Mouse (Mus musculus) midbrain, embryonic 11.5 days (tissue): ENCODE results near the gene Arhgap45. TPM values are rescaled to one million over a fixed set of nuclear protein-coding genes. Genes with fewer than 3 reads are reported as not detected.
A peak's percentile ranks its signal among the peaks of the same experiment; 100 is the strongest.

ENCODE experiments used
- ATAC-seq: fragments of 200-750 bp; cut with Nextera tagmentation; 2 replicates; pipeline ENCODE4 v1.8.0; 2017; ENCODE audit warnings: moderate TSS enrichment, moderate library complexity; ENCODE audit not compliant: low FRiP score
- DNase-seq: peaks from one replicate; pipeline ENCODE4 v3.0.0; 2015; ENCODE audit warnings: low spot score; ENCODE audit errors: missing footprints
- H3K27ac ChIP-seq: fragments of 300-500 bp; sonication (generic); 2 replicates; pipeline ENCODE4 v1.5.1; 2014; ENCODE audit warnings: low read depth, low read length
- H3K27me3 ChIP-seq: fragments of 300-500 bp; sonication (generic); 2 replicates; pipeline ENCODE4 v1.6.1; 2014; ENCODE audit warnings: mild to moderate bottlenecking, low read length, moderate library complexity, mixed read lengths; ENCODE audit not compliant: control insufficient read depth, insufficient read depth
- H3K36me3 ChIP-seq: fragments of 300-500 bp; sonication (generic); 2 replicates; pipeline ENCODE4 v1.6.1; 2014; ENCODE audit warnings: mild to moderate bottlenecking, low read length, moderate library complexity, mixed read lengths; ENCODE audit not compliant: control insufficient read depth, insufficient read depth
- H3K4me1 ChIP-seq: fragments of 300-500 bp; sonication (generic); 2 replicates; pipeline ENCODE4 v1.6.1; 2014; ENCODE audit warnings: low read length; ENCODE audit not compliant: control insufficient read depth, insufficient read depth
- H3K4me2 ChIP-seq: fragments of 300-500 bp; sonication (generic); 2 replicates; pipeline ENCODE4 v1.6.1; 2014; ENCODE audit warnings: mild to moderate bottlenecking, moderate library complexity
- H3K4me3 ChIP-seq: fragments of 300-500 bp; sonication (generic); 2 replicates; pipeline ENCODE4 v1.5.1; 2014; ENCODE audit warnings: low read depth, low read length
- H3K9ac ChIP-seq: fragments of 300-500 bp; sonication (generic); 2 replicates; pipeline ENCODE4 v1.6.1; 2014; ENCODE audit warnings: low read length
- H3K9me3 ChIP-seq: fragments of 300-500 bp; sonication (generic); 2 replicates; pipeline ENCODE4 v1.6.1; 2016; ENCODE audit warnings: low read length; ENCODE audit not compliant: control insufficient read depth
- WGBS: fragments of 180-500 bp; shearing (Covaris S2); extraction: QIAGEN DNeasy Blood & Tissue Kit; methylation state at CpG from one replicate; pipeline ENCODE4 v1.1.7; 2014; 5-methylcytosine and 5-hydroxymethylcytosine counted together
- polyA plus RNA-seq: library from polyadenylated mRNA; unstranded; fragments of >200 nt; fragmentation: Nextera tagmentation; extraction: Ambion mirVana; gene quantifications from 2 replicates; pipeline ENCODE4 v1.2.1, GENCODE M21; 2014

The Arhgap45 gene
- polyA plus RNA-seq, 1 experiment from 2014 or later = 3.8 TPM

GRCm38 (mm10) chr10:80047041-80047565 lies 30.6 kb downstream of the Arhgap45 start, which contains the start of gene Gpx4:
Gene Gpx4, plus strand, starts transcription at chr10:80047166.
- Histone ChIP-seq H3K4me3 (no peak within 1 kb of the TSS), H3K36me3 (no peaks in the 10 kb centered on the region), H3K27ac (no peak within 1 kb of the TSS), H3K27me3 (no peaks in the 10 kb centered on the region), H3K4me2 (no peak within 1 kb of the TSS), H3K4me1 (peaks cover 34% of the 10 kb centered on the region), H3K9me3 (no peaks in the 10 kb centered on the region), H3K9ac (peak within 1 kb of the TSS; percentile 36; the same call in 1 of the 2 replicates)
- no peak for DNase-seq
- 38% methylated on average over 9 of the region's 9 CpGs for WGBS
- ATAC-seq = no peak

GRCm38 (mm10) chr10:80048396-80048795 lies 31.9 kb downstream of the Arhgap45 start:
- 13% methylated on average over 5 of the region's 5 CpGs for WGBS
- DNase-seq (peak; percentile 90), ATAC-seq (no peak)
- Histone ChIP-seq H3K27ac (peak overlapping the region; percentile 48), H3K4me3 (no peak overlapping the region), H3K36me3 (no peaks in the 10 kb centered on the region), H3K9ac (peak overlapping the region; percentile 36; the same call in 1 of the 2 replicates), H3K9me3 (no peaks in the 10 kb centered on the region), H3K27me3 (no peaks in the 10 kb centered on the region), H3K4me2 (no peak overlapping the region), H3K4me1 (peaks cover 35% of the 10 kb centered on the region)

GRCm38 (mm10) chr10:80048834-80049233 lies 32.4 kb downstream of the Arhgap45 start:
- 75% methylated on average over 3 of the region's 3 CpGs for WGBS
- peak overlapping the region; percentile 48 for H3K27ac ChIP-seq
- ATAC-seq (no peak), DNase-seq (no peak)
- no peaks in the 10 kb centered on the region for H3K36me3 ChIP-seq
- no peak overlapping the region for H3K4me3 ChIP-seq
- H3K9ac ChIP-seq = no peak overlapping the region; the same call in 1 of the 2 replicates
- H3K4me1 ChIP-seq = peaks cover 35% of the 10 kb centered on the region
- no peaks in the 10 kb centered on the region for H3K27me3 ChIP-seq
- H3K4me2 ChIP-seq = no peak overlapping the region
- H3K9me3 ChIP-seq = no peaks in the 10 kb centered on the region

- Histone ChIP-seq H3K4me1 (peaks cover 39% of the 10 kb centered on the region), H3K4me3 (no peak overlapping the region), H3K36me3 (no peaks in the 10 kb centered on the region), H3K9ac (peak overlapping the region; percentile 1; the same call in 1 of the 2 replicates), H3K4me2 (no peak overlapping the region), H3K27ac (peak overlapping the region; percentile 72), H3K27me3 (no peaks in the 10 kb centered on the region), H3K9me3 (no peaks in the 10 kb centered on the region)
- ATAC-seq (no peak), DNase-seq (peak; percentile 88)
- 10% methylated on average over 6 of the region's 6 CpGs for WGBS
These were observed 33.8 kb downstream of the Arhgap45 start for GRCm38 (mm10) chr10:80050244-80050643.

GRCm38 (mm10) chr10:80050885-80051617 lies 34.6 kb downstream of the Arhgap45 start:
- 6% methylated on average over 15 of the region's 15 CpGs for WGBS
- no peak for ATAC-seq
- H3K27ac ChIP-seq = peak overlapping the region; percentile 72
- H3K4me2 ChIP-seq = no peak overlapping the region
- DNase-seq = peak; percentile 92
- no peaks in the 10 kb centered on the region for H3K9me3 ChIP-seq
- H3K4me3 ChIP-seq = no peak overlapping the region
- H3K9ac ChIP-seq = no peak overlapping the region
- no peaks in the 10 kb centered on the region for H3K36me3 ChIP-seq
- no peaks in the 10 kb centered on the region for H3K27me3 ChIP-seq
- peaks cover 45% of the 10 kb centered on the region for H3K4me1 ChIP-seq

GRCm38 (mm10) chr10:80051618-80052373 lies 35.3 kb downstream of the Arhgap45 start:
- no peak overlapping the region for H3K9ac ChIP-seq

GRCm38 (mm10) chr10:80052374-80052764 lies 35.9 kb downstream of the Arhgap45 start:
- Histone ChIP-seq H3K27me3 (no peaks in the 10 kb centered on the region), H3K4me3 (no peak overlapping the region), H3K9ac (no peak overlapping the region), H3K9me3 (no peaks in the 10 kb centered on the region), H3K4me1 (peaks cover 42% of the 10 kb centered on the region), H3K27ac (peak overlapping the region; percentile 25; the same call in 1 of the 2 replicates), H3K36me3 (0 out of 2 replicates have a peak, but pooled peaks cover 3% of the 10 kb centered on the region), H3K4me2 (no peak overlapping the region)
- no peak for ATAC-seq
- WGBS = 83% methylated on average over 5 of the region's 5 CpGs
- DNase-seq = no peak

More at GRCm38 (mm10) chr10:80051618-80052373, 35.3 kb downstream of the Arhgap45 start:
- Histone ChIP-seq H3K4me1 (peaks cover 45% of the 10 kb centered on the region), H3K9me3 (no peaks in the 10 kb centered on the region), H3K36me3 (0 out of 2 replicates have a peak, but pooled peaks cover 3% of the 10 kb centered on the region), H3K27ac (peak overlapping the region; percentile 55; the same call in 1 of the 2 replicates), H3K27me3 (no peaks in the 10 kb centered on the region), H3K4me3 (no peak overlapping the region), H3K4me2 (no peak overlapping the region)
- no peak for DNase-seq
- no peak for ATAC-seq
- WGBS = 9% methylated on average over 13 of the region's 14 CpGs

- peak overlapping the region; percentile 84 for H3K4me3 ChIP-seq
- peak overlapping the region; percentile 96 for H3K27ac ChIP-seq
- H3K36me3 ChIP-seq = 0 out of 2 replicates have a peak, but pooled peaks cover 3% of the 10 kb centered on the region
- no peaks in the 10 kb centered on the region for H3K9me3 ChIP-seq
- H3K4me2 ChIP-seq = peak overlapping the region; percentile 78
- ATAC-seq (peak; percentile 97), DNase-seq (peak; percentile 99)
- H3K27me3 ChIP-seq = no peaks in the 10 kb centered on the region
- WGBS = under 1% methylated on average over 47 of the region's 47 CpGs
- H3K9ac ChIP-seq = peak overlapping the region; percentile 93
- H3K4me1 ChIP-seq = peaks cover 33% of the 10 kb centered on the region
These were observed 36.9 kb downstream of the Arhgap45 start for GRCm38 (mm10) chr10:80053259-80053780.
